Mouse (Mus musculus) bone marrow macrophage, adult 2 months (primary cell): ENCODE measurements around the gene Gm3417.
"Not testable (repeated sequence)": the region's sequence is repeated elsewhere in the genome, so short reads cannot be mapped to it uniquely, and the experiment has no call there.

Experiments used
- CTCF ChIP-seq: IDR thresholded peaks from 2 replicates; pipeline ENCODE4 v1.5.1; 2012; ENCODE audit warnings: low read depth, mild to moderate bottlenecking, low read length, moderate library complexity
- POLR2A ChIP-seq: IDR thresholded peaks from 2 replicates; pipeline ENCODE4 v1.6.1; 2012; ENCODE audit warnings: mild to moderate bottlenecking, low read depth, low read length, borderline replicate concordance

GRCm38 (mm10) chr17:14977718-14978361 is 750 bp downstream of the Gm3417 start:
- not testable (repeated sequence) for TF ChIP-seq POLR2A, CTCF
